Mouse (Mus musculus): Measurements from ENCODE around the gene Zbtb5. TPM values are rescaled to one million over a fixed set of nuclear protein-coding genes. Genes with fewer than 3 reads are reported as not detected.

Gene Zbtb5
- polyA plus RNA-seq, 1 experiment = 36.2 TPM

GRCm38 (mm10) chr4:44976026-44976615, 36.1 kb downstream of the Zbtb5 start:
- Histone ChIP-seq H3K36me3 (ENCODE audit: control insufficient read depth, insufficient read depth, low read length) (no peaks in the 10 kb centered on the region), H3K27me3 (ENCODE audit: control insufficient read depth, insufficient read depth, low read length) (no peaks in the 10 kb centered on the region), H3K4me1 (ENCODE audit: control insufficient read depth, insufficient read depth, low read length) (peaks cover 13% of the 10 kb centered on the region), H3K4me3 (ENCODE audit: control insufficient read depth, low read depth, low read length) (no peak overlapping the region), H3K27ac (ENCODE audit: control insufficient read depth, insufficient read depth, low read depth, low read length) (no peak overlapping the region)
- TF ChIP-seq POLR2A (IDR thresholded peaks at IDR 0.05; ENCODE audit: control insufficient read depth, low read depth, low read length) = no peak
- no peak for TF ChIP-seq CTCF (IDR thresholded peaks at IDR 0.05; ENCODE audit: control insufficient read depth, insufficient read depth, insufficient replicate concordance, low read depth, low read length)

DNA sequence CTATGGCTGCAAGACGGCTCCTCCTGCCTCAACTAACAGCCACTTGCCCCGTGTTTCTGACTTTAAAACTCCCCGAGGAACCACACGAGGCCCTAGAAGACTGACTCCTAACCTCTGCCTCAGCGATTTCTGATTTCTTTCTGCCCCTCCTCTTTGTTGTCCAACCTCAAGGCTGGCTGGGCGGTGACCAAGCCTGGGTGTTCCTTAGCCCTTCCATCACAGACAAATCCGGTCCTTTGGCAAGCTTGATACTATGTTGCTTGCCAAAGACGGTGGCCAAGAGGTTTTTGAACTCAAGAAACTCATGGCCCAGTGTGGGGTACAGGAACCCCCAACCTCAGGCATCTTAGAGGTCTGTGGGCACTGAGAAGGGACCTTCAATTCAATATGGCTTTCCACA, 37.9 kb downstream of the Zbtb5 start:
- Histone ChIP-seq H3K4me1 (ENCODE audit: control insufficient read depth, insufficient read depth, low read length) (peaks cover 5% of the 10 kb centered on the region), H3K4me3 (ENCODE audit: control insufficient read depth, low read depth, low read length) (no peak overlapping the region), H3K27me3 (ENCODE audit: control insufficient read depth, insufficient read depth, low read length) (no peaks in the 10 kb centered on the region), H3K27ac (ENCODE audit: control insufficient read depth, insufficient read depth, low read depth, low read length) (no peak overlapping the region), H3K36me3 (ENCODE audit: control insufficient read depth, insufficient read depth, low read length) (no peaks in the 10 kb centered on the region)
- TF ChIP-seq POLR2A (IDR thresholded peaks at IDR 0.05; ENCODE audit: control insufficient read depth, low read depth, low read length) (no peak), CTCF (IDR thresholded peaks at IDR 0.05; ENCODE audit: control insufficient read depth, insufficient read depth, insufficient replicate concordance, low read depth, low read length) (no peak)

GRCm38 (mm10) chr4:44973871-44974270, 38.3 kb downstream of the Zbtb5 start:
- Histone ChIP-seq H3K4me1 (ENCODE audit: control insufficient read depth, insufficient read depth, low read length) (peaks cover 5% of the 10 kb centered on the region), H3K36me3 (ENCODE audit: control insufficient read depth, insufficient read depth, low read length) (no peaks in the 10 kb centered on the region), H3K27me3 (ENCODE audit: control insufficient read depth, insufficient read depth, low read length) (no peaks in the 10 kb centered on the region), H3K4me3 (ENCODE audit: control insufficient read depth, low read depth, low read length) (peak overlapping the region; percentile 30), H3K27ac (ENCODE audit: control insufficient read depth, insufficient read depth, low read depth, low read length) (no peak overlapping the region)
- no peak for TF ChIP-seq CTCF (IDR thresholded peaks at IDR 0.05; ENCODE audit: control insufficient read depth, insufficient read depth, insufficient replicate concordance, low read depth, low read length)
- TF ChIP-seq POLR2A (IDR thresholded peaks at IDR 0.05; ENCODE audit: control insufficient read depth, low read depth, low read length) = no peak

DNA sequence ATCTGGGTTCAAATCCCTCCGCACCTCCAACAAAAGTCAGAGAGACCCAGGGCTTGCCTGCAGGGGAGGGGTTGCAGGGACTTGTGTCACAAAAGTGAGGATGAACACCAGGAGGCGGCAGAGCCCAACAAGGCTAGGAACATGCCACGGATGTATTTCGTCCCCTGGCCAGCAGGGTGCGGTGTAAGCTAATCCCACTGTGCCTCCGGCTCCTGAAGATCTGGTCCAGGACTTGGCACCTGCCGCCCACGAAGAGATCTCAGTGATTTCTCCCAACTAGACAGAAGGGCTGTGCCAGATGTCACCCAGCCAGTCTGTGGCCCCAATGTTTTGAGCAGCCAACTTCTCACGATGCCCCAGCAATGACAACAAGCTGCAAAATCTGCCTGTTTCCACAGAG, 38.8 kb downstream of the Zbtb5 start:
- TF ChIP-seq CTCF (IDR thresholded peaks at IDR 0.05; ENCODE audit: control insufficient read depth, insufficient read depth, insufficient replicate concordance, low read depth, low read length) = peak; percentile 95; the same call in 1 of the 2 replicates
- TF ChIP-seq POLR2A (IDR thresholded peaks at IDR 0.05; ENCODE audit: control insufficient read depth, low read depth, low read length) = no peak
- Histone ChIP-seq H3K27me3 (ENCODE audit: control insufficient read depth, insufficient read depth, low read length) (no peaks in the 10 kb centered on the region), H3K27ac (ENCODE audit: control insufficient read depth, insufficient read depth, low read depth, low read length) (no peak overlapping the region), H3K4me1 (ENCODE audit: control insufficient read depth, insufficient read depth, low read length) (peaks cover 5% of the 10 kb centered on the region), H3K4me3 (ENCODE audit: control insufficient read depth, low read depth, low read length) (peak overlapping the region; percentile 30), H3K36me3 (ENCODE audit: control insufficient read depth, insufficient read depth, low read length) (no peaks in the 10 kb centered on the region)

DNA sequence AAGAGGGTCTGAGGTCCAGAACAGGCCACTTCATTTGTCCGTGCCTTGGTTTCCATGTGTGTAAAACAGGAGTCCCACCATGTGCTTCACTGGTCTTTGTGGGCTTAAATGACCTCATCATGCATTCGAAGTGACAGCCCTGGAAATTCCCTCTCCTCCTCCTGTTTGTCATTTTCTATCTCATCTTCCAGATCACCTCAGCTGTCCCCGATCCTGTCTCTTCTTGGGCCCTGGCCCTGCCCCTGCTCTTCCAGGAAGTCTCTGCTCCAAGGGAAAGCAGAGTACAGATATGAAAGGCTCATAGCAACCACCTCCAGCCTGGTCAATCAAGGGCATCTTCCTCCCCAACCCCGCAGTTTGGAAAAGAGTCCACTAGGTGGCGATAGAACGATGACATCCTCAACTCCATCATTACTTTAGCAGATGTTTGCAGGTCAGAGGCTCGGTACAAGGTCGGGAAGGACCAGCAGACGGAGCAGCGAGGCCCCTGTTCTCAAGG, 41.6 kb downstream of the Zbtb5 start:
- H3K27me3 ChIP-seq (ENCODE audit: control insufficient read depth, insufficient read depth, low read length) = no peaks in the 10 kb centered on the region
- H3K4me3 ChIP-seq (ENCODE audit: control insufficient read depth, low read depth, low read length) = no peak overlapping the region
- H3K4me1 ChIP-seq (ENCODE audit: control insufficient read depth, insufficient read depth, low read length) = peaks cover 5% of the 10 kb centered on the region
- no peaks in the 10 kb centered on the region for H3K36me3 ChIP-seq (ENCODE audit: control insufficient read depth, insufficient read depth, low read length)
- TF ChIP-seq CTCF (IDR thresholded peaks at IDR 0.05; ENCODE audit: control insufficient read depth, insufficient read depth, insufficient replicate concordance, low read depth, low read length) (peak; percentile 65; the same call in 1 of the 2 replicates), POLR2A (IDR thresholded peaks at IDR 0.05; ENCODE audit: control insufficient read depth, low read depth, low read length) (no peak)
- H3K27ac ChIP-seq (ENCODE audit: control insufficient read depth, insufficient read depth, low read depth, low read length) = no peak overlapping the region

DNA sequence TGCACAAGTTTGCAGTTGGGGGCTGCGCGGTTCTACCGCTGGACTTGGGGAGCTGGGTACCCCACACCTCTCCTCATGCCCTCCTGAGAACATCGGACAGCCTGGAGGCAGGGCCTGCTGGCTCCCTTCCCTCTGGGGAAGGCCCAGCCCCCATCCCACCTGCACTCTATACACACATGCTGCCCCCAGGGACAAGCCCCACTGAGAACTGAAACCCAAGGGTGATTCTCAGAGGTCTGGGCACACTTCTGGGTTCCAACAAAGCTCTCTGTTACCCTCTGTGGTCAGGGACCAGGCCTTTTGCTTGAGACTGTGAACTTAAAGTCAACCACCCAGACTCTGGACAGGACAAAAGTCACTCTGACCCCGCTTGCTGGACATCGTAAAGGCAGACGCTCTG, 42.2 kb downstream of the Zbtb5 start:
- no peaks in the 10 kb centered on the region for H3K27me3 ChIP-seq (ENCODE audit: control insufficient read depth, insufficient read depth, low read length)
- TF ChIP-seq CTCF (IDR thresholded peaks at IDR 0.05; ENCODE audit: control insufficient read depth, insufficient read depth, insufficient replicate concordance, low read depth, low read length) = no peak
- no peak for TF ChIP-seq POLR2A (IDR thresholded peaks at IDR 0.05; ENCODE audit: control insufficient read depth, low read depth, low read length)
- no peak overlapping the region for H3K4me3 ChIP-seq (ENCODE audit: control insufficient read depth, low read depth, low read length)
- H3K4me1 ChIP-seq (ENCODE audit: control insufficient read depth, insufficient read depth, low read length) = peaks cover 5% of the 10 kb centered on the region
- no peak overlapping the region for H3K27ac ChIP-seq (ENCODE audit: control insufficient read depth, insufficient read depth, low read depth, low read length)
- H3K36me3 ChIP-seq (ENCODE audit: control insufficient read depth, insufficient read depth, low read length) = no peaks in the 10 kb centered on the region

GRCm38 (mm10) chr4:44967402-44967801, 44.8 kb downstream of the Zbtb5 start:
- Histone ChIP-seq H3K4me1 (ENCODE audit: control insufficient read depth, insufficient read depth, low read length) (peaks cover 5% of the 10 kb centered on the region), H3K36me3 (ENCODE audit: control insufficient read depth, insufficient read depth, low read length) (no peaks in the 10 kb centered on the region), H3K27me3 (ENCODE audit: control insufficient read depth, insufficient read depth, low read length) (no peaks in the 10 kb centered on the region), H3K27ac (ENCODE audit: control insufficient read depth, insufficient read depth, low read depth, low read length) (no peak overlapping the region), H3K4me3 (ENCODE audit: control insufficient read depth, low read depth, low read length) (no peak overlapping the region)
- TF ChIP-seq CTCF (IDR thresholded peaks at IDR 0.05; ENCODE audit: control insufficient read depth, insufficient read depth, insufficient replicate concordance, low read depth, low read length) = no peak
- TF ChIP-seq POLR2A (IDR thresholded peaks at IDR 0.05; ENCODE audit: control insufficient read depth, low read depth, low read length) = no peak

All from testis, adult 2 months (tissue).